Mouse (Mus musculus): Measurements from ENCODE around the gene Arnt.

The Arnt gene

GRCm38 (mm10) chr3:95456367-95456766 is 22.2 kb downstream of the Arnt start:
- DNase-seq (ENCODE audit: low read depth, low spot score) = no peak

- no peak for DNase-seq (ENCODE audit: low read depth, low spot score)
Measured at GRCm38 (mm10) chr3:95457758-95458157, 23.6 kb downstream of the Arnt start.

DNA sequence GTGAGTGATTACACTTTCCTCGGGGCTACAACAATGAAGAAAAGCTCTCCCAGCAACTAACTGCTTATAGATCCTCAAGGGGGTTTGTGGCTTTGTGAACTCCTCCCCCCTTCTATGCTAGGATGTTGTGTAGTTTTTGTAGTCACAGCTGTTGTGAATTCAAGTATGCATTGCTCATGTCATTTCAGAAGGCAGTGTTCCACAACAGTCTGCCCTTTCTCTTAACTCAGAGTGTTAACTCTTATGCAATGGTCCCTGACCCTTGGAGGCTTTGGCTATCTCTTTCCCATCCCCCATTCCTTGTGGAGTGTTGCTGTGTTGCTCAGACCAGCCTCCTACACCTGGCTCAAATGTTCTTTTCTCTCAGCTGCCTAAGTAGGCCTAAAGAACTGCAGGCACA is 25.2 kb downstream of the Arnt start:
- no peak for DNase-seq (ENCODE audit: low read depth, low spot score)

GRCm38 (mm10) chr3:95463852-95464251 is 29.7 kb downstream of the Arnt start:
- no peak for DNase-seq (ENCODE audit: low read depth, low spot score)

DNA sequence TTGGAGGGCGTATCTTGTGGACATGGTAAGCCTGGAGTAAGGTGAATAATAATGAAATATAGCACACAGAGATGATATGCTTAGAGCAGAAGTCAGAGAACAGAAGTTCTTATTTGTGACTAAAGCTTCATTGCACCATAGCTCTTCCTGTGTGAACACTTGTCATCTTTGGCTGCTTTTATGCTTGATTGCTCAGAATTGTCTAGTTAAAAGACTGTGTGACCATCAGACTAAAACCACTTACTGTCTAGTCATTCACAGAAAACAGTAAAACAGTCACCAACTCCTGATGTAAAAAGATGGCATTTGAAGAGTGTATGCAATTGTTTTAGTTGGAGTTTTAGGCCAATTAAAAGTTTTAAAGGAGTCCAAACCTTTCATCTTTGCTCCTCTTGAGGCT is 44.8 kb downstream of the Arnt start:
- no peak for DNase-seq (ENCODE audit: low read depth, low spot score)

DNA sequence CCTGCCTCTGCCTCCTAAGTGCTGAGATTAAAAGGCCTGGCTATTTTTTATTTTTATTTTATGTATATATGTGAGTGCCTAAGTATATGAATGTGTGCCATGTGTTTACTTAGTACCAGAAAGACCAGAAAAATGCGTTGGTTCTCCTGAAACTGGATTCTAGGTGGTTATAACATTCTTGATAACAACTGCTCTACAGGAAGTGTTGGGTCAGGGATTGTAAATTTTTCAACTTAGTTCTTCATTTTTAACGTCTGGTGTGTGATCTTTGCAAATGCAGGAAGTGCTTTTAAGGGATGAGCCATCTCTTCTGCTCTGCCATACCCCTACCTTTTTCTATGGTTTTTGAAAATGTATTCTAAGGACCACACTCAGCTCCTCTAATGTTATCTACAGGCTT is 52.2 kb downstream of the Arnt start:
- DNase-seq (ENCODE audit: low read depth, low spot score) = no peak

- no peak for DNase-seq (ENCODE audit: low read depth, low spot score)
Measured at GRCm38 (mm10) chr3:95488679-95489078, 54.5 kb downstream of the Arnt start.

DNA sequence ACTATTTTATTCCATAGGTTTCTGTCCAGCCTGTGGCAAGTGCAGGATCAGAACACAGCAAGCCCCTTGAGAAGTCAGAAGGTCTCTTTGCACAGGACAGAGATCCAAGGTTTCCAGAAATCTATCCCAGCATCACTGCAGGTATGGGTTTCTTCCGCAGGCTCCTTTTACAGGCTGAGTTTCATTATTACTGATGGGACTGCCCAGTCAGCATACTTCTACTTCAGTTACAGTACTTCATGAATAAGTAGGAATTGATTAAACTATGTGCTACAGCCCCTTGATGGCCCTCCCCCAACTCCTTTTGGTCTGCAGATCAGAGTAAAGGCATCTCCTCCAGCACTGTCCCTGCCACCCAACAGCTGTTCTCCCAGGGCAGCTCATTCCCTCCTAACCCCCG is 56.0 kb downstream of the Arnt start:
- no peak for DNase-seq (ENCODE audit: low read depth, low spot score)

DNA sequence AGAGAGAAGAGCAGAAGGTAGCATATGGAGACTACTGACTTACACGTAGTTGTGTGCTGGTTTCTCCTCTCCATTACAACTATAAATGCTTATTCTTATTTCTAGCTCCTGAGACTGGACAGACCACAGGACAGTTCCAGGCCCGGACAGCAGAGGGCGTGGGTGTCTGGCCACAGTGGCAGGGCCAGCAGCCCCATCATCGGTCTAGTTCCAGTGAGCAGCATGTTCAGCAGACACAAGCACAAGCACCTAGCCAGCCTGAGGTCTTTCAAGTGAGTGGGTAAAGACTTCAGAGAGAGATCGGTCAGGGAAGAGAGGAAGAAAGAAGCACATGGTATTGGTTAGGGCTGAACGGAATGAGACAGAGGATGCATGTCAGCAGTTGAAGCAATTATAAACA is 60.2 kb downstream of the Arnt start:
- peak; percentile 71 for DNase-seq (ENCODE audit: low read depth, low spot score)

DNA sequence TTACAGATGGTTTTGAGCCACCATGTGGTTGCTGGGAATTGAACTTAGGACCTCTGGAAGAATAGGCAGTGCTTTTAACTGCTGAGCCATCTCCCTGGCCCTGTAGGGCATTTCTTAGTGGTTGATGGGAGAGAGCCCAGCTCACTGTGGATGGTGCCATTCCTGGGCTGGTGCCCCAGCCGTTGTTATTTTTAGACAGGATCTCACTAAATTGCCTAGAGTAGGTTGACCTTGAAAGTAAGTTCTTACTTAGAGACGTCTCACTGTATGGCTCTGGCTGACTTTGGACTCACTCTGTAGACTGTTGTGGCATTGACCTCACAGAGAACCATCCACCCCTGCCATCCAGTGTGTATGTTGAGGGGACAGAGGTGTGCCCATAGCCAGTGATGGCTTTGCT is 64.0 kb downstream of the Arnt start:
- no peak for DNase-seq (ENCODE audit: low read depth, low spot score)

DNA sequence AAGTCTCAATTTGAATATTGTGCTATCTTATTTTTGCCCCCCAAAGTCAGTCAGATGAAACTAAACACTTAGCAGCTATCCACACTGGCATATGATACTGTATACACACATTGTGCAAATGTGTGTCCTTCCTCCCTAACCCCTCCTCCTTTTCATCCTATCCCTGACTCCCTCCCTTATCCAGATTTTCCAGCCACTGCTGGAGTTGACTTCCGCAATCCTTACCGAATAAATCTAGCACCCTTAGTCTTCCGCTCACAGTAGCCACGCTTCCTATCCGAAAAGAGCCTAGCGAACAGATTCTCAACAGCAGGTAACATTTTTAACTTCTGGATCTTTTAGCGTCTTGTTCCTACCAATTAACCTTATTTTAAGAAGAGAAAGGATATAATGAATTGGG is 64.8 kb downstream of the Arnt start, which contains the start of gene Ctsk:
Gene Ctsk (plus strand): TSS at position 233 of the 400 bp plus-strand sequence.
- DNase-seq (ENCODE audit: low read depth, low spot score) = no peak

GRCm38 (mm10) chr3:95499496-95500140 is 65.4 kb downstream of the Arnt start:
- DNase-seq (ENCODE audit: low read depth, low spot score) = no peak

DNA sequence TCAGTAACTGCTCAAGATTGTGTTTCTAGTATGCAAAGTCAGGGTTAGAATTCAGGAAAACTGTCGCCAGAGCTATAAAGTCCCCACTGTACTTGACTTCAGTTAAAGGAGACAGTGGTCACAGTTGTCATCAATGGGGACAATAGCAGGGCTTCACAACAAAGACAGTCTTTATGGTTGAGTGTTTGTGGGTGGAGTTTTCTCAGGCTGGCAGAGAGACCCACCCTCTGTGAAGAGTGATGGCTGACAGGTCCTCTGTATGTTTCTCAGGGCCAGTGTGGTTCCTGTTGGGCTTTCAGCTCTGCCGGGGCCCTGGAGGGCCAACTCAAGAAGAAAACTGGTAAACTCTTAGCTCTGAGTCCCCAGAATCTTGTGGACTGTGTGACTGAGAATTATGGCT is 68.1 kb downstream of the Arnt start:
- DNase-seq (ENCODE audit: low read depth, low spot score) = no peak

DNA sequence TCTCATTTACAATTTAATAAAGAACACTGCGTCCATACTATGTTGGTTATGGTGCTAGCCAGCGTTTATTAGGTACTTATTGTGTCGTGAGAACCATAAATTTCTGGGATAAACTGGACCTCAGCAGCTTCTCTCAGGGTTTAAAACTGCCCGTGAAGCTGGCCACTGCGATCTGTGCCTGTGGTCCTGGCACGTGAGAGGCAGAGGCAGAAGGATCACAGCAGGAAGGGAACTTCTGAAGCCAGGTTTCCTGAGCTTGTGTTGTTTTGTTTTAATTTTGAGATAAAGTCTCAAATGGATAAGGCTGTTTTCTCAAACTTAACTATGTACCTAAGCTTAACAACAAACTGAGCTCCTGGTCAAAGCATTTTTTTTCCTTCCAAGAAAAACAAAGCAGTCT is 75.2 kb downstream of the Arnt start:
- DNase-seq (ENCODE audit: low read depth, low spot score) = no peak

DNA sequence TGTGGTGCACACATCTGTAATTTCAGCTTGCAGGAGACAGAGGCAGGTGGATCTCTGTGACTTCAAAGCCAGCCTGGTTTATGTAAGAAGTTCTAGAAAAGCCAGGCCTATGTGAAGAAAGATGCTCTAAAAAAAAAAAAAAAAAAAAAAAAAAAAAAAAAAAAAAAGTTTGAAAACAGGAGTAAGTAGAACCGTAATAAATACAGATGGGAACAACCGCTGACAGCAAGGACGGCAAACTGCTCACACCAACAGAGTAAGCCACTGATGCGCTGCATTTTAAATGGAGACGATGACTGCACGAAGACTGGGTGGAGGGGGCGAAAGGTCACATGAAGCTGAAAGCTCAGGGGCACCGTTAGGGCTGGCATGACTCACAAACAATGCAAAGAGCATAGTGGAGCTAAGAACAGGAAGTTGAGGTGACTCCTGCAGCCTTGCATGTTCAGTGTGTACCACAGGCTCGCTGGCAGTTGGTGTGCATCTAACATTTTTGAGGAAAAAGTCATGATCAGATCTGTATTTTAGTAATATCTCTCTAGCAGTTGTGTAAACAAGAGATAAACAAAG is 77.5 kb downstream of the Arnt start:
- DNase-seq (ENCODE audit: low read depth, low spot score) = peak; percentile 81

DNA sequence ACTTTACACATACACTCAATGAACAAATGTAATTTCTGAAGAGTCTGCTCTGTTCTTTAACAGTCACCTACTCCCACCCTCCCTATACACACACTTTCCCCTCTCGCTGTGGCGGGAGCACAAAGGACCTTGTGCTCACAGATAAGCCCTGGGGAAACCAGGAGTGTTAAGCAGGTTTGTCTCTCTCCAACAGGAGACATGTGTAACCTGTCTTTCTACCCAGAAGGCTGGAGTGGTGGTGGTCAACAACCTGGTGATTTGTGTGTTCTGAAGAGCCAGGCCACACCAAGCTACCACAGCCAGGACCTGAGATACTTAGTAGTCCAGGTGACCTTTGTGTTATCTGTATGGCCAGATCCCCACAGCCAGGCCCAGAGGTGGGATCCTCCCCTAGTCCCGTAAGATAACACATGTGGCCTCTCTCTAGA is 82.4 kb downstream of the Arnt start:
- no peak for DNase-seq (ENCODE audit: low read depth, low spot score)

GRCm38 (mm10) chr3:95517493-95517898 is 83.3 kb downstream of the Arnt start:
- DNase-seq (ENCODE audit: low read depth, low spot score) = peak; percentile 83

GRCm38 (mm10) chr3:95518891-95519290 is 84.7 kb downstream of the Arnt start:
- DNase-seq (ENCODE audit: low read depth, low spot score) = no peak

- no peak for DNase-seq (ENCODE audit: low read depth, low spot score)
Measured at GRCm38 (mm10) chr3:95519315-95519714, 85.1 kb downstream of the Arnt start.

DNA sequence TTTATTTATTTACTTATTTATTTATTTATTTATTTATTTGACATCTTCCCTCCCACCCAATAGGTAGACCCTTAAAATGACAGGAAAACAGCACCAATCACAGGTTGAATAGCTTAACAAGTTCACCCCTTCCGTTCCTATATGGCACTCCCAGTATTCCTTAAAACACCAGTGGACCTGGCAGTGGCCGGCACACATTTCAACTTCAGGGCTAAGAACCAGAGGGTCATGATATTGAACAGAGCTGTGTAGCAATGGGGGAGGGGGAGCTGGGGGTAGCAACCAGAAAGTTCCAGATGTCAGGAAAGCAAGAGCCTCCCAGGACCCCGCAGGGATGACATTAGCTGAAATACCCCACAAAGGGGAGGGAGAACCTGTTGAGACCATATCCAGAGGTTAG is 85.9 kb downstream of the Arnt start:
- no peak for DNase-seq (ENCODE audit: low read depth, low spot score)

DNA sequence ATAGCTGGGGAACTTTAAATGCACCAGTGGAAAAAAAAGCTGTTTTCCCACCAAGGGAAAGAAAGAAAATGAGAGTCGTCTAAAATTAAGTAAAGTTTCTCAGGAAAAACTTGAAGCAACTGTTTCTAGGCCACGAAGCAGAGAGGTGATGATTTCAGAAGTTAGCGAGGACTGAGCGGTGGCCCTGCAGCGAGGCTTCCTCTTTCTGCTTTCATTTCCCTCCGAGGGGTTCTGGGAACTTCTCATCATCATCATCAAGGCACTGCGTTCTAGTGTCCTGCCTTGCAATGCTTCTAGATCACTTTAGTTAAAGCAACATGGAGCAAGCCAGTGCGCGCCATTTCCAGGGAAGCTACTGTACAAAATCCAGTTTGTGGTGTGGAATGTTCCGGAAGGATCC is 87.0 kb downstream of the Arnt start:
- DNase-seq (ENCODE audit: low read depth, low spot score) = no peak

GRCm38 (mm10) chr3:95523662-95524061 is 89.5 kb downstream of the Arnt start:
- DNase-seq (ENCODE audit: low read depth, low spot score) = peak; percentile 78

GRCm38 (mm10) chr3:95524673-95525072 is 90.5 kb downstream of the Arnt start:
- no peak for DNase-seq (ENCODE audit: low read depth, low spot score)

GRCm38 (mm10) chr3:95526111-95526510 is 91.9 kb downstream of the Arnt start:
- DNase-seq (ENCODE audit: low read depth, low spot score) = no peak

All from CD4-positive, CD25-positive, alpha-beta regulatory T cell, adult 2 months (primary cell).